Mouse (Mus musculus) WW6 (cell line): ENCODE results near the gene Rpp30.

Experiments used
- DNase-seq: peaks from one replicate; pipeline ENCODE4 v3.0.0-alpha.2; 2013; ENCODE audit warnings: low read depth, low spot score

Gene Rpp30

DNA sequence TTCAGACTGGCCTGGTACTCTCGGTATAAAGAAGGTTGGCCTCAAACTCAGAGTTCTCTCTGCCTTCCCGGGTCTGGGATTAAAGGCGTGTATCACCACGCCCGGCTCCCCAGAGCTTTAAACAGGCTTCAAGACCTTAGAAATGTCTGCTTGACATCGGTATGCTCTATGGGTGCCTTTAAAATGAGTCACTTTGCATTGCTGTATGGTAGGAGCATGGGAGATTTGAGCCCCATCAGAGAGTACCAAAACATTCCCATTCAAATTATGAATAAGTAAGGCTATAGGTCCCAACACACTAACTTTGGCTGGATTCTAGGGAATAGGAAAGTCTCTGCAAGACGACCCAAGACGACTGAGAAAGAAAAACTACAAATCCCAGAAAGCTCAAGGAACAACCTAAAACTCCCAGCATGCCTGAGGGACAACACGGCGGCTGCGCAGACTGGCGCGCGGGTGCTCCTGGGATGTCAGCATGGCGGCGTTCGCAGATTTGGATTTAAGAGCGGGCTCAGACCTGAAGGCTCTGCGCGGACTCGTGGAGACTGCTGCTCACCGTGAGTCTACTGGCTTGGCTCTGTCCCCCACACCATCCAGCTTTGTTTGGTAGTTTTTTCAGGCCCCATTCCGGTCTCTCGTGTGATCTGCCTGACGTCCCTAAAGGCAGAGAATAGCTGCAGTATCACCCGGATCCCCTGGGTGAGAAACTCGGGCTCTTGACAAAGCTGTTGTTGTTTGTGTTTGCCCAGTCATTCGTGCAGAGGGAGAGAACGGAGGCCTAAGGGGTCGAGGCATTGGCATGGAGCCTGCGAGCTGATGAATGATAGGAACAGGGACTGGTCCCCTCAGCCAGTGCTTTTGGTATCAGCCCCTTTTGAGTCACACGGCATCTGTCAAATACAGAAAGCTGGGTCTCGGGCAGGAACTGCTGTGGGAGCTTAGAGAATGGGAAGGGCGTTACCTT, at the start of gene Rpp30:
Gene Rpp30, plus strand, starts transcription at position 455 of the 964 bp plus-strand sequence.
- DNase-seq, result peak; percentile 60

DNA sequence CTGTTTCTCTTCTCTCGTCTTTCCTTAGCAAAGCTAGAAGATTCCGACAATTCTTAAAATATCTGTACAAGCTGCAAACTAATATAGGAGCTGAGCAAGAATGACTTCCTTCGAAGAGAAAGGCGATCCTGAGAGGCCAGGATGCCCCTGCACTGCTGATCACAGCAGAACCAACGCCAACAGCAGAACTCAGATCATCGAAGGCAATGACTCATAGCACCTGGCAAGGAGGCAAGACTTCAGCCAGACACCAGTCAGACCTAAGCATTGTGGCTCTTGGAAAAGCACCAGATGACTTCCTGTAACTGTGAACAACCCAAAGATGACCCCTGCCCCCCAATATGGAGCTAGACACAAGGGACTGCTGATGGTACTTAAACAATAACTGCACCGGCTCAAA, 37.5 kb upstream of the Rpp30 start:
- DNase-seq, result no peak

- no peak for DNase-seq
These were observed 26.9 kb upstream of the Rpp30 start for GRCm38 (mm10) chr19:36056502-36057221.

- DNase-seq, result no peak
These were observed 26.2 kb upstream of the Rpp30 start, which contains the start of gene Htr7 for GRCm38 (mm10) chr19:36057231-36057811. Htr7 (minus strand) TSS chr19:36057507.

- DNase-seq, result no peak
These were observed 20.6 kb upstream of the Rpp30 start for GRCm38 (mm10) chr19:36062801-36063529.

GRCm38 (mm10) chr19:36082606-36083261, 782 bp upstream of the Rpp30 start:
- peak; percentile 26 for DNase-seq

GRCm38 (mm10) chr19:36090781-36091180, 7.3 kb downstream of the Rpp30 start:
- DNase-seq, result no peak

DNA sequence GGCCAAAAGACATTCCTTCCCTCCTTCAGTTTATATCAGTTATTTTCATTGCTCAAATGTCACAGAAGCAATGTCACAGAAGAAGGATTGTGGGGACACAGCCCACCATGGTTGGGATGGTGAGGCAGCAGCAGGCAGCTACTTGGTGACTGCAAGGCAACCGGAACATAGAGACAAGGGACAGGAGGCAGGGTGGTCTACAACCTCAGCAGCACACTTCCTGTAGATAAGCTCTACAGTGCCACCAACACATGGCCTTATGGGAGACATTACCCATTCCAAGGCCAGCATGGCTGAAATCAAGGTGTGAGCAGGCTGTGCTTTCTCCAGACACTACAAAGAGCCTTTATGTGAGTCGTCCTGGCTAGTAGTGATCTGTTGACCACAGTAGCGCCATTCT, 13.7 kb downstream of the Rpp30 start:
- no peak for DNase-seq

DNA sequence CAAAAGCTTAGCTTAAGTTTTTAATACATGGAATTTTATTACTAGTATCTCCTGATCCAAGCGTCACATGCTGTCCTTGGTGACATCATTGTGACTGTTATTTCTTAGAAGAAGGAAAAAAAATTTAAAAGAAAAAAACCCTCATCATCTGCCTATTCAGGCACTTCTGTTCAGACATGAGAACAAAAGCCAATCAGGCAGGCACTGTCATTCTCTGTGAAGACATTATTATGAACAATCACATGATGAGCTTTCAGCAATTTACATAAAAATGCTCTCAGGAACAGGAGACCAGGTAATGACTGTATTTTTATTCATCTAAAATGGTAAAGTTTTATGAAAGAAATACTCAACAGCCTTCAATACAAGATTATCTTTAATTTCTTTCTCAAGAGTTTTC, 14.7 kb downstream of the Rpp30 start:
- DNase-seq, result no peak

DNA sequence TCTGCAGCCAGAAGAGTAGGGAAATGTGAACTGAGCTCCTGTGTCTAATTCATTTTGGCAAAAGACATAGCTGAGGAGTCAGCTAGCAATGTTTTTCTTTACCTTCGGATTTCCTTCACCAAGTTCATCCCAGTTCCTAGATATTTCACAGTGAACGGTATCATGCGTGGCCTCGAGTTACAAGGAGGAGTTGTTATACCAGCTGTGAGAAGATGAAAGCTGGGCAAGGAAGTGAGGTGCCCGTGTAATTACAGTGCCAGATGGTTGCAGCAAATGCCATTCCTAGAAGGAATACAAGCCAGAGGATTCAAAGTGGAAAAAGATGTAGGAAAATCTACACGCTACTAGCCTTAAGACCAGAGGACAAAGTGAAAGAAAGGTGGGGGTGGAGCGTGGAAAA, 15.4 kb downstream of the Rpp30 start:
- DNase-seq, result no peak

DNA sequence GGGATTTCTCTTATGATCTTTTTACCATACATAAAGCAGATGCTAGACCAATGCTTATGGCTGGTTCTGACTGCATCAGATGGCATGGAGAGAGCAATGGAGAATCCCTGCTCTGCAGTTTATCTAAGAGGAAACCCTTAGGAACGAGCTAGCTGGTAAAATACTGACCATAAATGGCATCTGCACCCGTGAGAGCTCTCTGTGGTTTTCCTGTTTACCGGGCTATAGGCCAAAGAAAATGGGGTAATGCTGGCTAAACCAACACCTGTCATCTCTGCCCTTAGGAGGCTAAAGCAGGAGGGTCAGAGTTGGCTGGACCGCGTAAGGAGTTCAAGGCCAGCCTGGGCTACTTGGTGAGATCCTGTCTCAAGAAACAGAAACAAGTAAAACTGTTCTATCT, 20.4 kb downstream of the Rpp30 start:
- no peak for DNase-seq

DNA sequence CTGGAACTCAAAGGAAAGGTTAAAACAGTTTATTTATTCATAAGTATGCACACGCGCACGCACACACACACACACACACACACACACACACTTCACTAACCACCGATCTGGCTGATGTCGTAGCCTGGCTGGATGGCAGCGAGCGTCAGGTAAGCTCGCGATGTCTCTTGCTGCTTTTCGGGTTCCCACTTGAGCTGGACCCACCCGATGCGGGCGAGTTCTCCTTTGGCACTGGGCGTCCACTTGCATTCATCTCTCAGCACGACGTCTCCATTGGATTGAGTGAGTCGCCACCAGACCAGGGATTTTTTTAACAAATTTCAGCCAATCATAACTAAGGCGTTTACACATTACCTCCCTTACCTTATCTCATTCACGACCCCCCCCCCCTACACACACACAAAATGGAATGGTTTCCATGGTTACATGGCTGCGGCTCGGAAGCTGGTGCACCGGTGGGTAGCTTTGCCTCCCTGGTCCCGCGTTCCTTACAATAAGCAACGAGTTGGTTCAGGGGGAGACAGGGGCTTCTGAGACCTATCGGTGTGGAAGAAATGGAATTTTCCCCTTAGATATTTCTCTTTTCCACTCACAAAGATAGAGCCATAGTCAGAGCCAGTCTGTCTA, 25.9 kb downstream of the Rpp30 start:
- no peak for DNase-seq

DNA sequence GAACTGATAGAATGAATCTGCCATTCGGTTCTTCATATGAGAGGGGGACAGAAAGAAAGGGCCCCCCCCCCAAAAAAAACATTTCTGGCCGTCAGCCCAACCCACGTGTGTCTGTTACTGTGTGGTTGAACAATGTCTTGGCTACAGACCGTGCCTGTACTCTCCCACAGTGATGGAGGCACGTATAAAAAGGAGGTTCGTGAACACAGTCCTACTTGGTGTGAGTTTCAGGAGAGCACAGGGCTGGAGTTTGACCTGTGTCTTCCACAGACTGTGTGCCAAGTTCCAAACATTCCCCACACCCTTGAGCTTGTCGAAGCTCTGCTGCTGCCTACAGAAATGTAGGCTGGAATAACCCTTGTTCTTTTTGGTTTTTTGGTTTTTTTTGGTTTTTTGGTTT, 26.9 kb downstream of the Rpp30 start:
- no peak for DNase-seq

DNA sequence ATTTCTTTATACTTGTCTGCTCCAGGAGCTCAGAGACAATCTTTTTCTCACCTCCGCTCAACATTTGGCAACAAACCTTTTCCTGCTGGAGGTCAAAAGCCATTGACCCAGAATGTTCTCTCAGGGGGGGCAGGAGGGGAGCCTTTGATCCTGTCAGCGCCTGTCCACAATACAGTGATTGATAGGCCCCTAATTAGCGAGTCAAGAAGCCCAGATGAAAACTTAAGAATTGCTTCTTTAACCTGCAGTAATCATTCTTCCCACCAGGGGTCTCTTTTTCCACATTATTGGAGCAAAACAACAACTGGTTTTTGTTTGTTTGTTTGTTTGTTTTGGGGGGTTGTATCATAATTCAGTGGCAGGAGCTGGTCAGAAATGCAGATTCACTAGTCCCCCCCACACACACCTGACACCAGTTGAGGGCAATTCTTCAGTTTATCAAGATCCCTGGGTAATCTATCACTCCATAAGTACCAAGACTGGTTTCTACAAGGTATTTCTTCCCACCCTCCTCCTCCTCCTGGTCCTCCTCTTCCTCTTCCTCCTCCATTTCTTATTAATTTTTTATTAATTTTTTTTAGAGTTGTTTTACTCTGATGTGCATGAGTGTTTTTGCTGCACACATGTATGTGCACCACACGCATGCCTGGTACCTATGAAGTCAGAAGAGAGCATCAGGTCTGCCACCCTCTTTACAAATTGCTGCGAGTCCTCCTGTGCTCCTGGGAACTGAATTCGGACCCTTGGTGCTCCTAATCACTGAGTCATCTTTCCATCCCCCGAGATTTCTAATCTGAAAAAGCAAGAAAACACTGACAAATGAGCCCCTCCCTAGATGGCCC, 27.8 kb downstream of the Rpp30 start:
- DNase-seq, result no peak

- DNase-seq, result no peak
These were observed 28.5 kb downstream of the Rpp30 start for GRCm38 (mm10) chr19:36112007-36112406.

- no peak for DNase-seq
These were observed 32.7 kb downstream of the Rpp30 start for GRCm38 (mm10) chr19:36116185-36116584.

- DNase-seq, result no peak
These were observed 35.7 kb downstream of the Rpp30 start for GRCm38 (mm10) chr19:36119219-36119618.

DNA sequence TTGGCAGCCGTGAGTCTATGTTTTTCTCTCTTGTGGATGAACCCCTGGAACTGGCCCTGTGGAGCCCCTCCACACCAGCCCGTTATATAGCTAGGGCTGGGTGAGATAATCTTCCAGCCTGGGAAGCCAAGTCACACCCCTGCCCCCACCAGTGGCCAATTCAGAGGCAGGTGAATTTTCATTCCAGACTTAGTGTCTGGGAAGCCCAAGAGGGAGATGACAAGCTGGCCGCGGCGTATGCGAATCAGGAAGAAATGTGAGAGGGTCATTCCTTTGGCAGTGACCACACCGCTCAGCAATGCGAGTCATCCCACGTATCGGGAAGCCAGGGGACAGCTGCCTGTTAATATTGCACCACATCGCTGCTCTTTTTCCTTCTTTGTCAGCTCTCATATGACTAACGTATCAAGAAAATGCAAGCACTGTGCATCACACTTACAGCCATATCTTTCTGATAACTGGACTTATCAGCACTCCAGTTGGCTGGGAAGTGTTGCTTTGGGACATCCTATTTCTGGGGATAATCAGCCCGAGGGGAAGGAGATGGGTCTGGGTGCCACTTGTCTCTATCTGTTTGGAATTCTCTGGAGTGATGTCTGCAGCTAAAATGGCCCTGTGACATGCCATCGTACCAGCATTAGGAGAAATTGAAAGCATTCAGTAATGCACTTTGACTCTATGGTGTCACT, 36.4 kb downstream of the Rpp30 start, which contains the start of gene Ankrd1:
Gene Ankrd1, minus strand, starts transcription at position 317 of the 689 bp plus-strand sequence.
- DNase-seq, result no peak

DNA sequence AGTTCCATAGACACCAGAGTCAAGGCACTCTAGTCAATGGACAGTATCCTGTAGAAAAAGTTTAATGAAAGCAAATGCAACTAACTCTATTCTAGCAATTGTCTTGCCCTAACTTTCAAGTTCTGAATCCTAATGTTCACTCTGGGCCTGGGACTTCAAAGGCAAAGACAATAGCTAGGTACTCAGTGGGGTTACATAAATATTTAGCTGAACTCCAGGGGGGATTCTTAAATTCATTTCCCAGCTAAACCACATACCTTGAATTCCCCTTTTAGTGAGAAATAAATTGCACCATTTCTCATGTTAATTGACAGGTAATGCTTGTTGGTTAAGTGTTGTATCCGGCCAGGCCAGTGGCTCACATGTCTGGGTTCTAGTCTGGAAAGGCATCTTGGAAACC, 40.7 kb downstream of the Rpp30 start:
- no peak for DNase-seq
